Mouse (Mus musculus) NIH3T3 (cell line): ENCODE measurements around the gene Pskh1.

ENCODE experiments used
- DNase-seq: peaks from one replicate; pipeline ENCODE4 v3.0.0-alpha.2; 2012; ENCODE audit warnings: low read depth

Pskh1 gene

DNA sequence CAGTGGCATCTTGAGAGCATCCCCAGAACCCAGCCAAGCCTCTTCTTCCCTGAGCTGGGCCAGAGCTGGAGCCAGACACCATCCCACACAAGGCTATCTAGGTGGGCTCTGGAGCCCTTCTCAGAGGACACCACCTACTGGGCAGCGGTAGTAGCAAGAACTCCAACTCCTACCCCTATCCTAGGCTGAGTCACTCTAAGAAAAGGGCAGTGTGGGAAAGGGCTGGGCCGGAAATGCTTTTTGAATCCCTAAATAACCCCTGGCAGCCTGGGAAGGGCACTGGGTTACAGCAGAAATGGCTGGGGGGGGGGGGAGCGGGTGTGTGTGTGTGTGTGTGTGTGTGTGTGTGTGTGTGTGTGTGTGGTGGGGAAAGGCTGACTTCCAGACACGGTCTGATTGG, 57.6 kb downstream of the Pskh1 start:
- peak; percentile 51 for DNase-seq

- peak; percentile 18 for DNase-seq
Measured at GRCm38 (mm10) chr8:105959350-105959749, 59.1 kb downstream of the Pskh1 start.

DNA sequence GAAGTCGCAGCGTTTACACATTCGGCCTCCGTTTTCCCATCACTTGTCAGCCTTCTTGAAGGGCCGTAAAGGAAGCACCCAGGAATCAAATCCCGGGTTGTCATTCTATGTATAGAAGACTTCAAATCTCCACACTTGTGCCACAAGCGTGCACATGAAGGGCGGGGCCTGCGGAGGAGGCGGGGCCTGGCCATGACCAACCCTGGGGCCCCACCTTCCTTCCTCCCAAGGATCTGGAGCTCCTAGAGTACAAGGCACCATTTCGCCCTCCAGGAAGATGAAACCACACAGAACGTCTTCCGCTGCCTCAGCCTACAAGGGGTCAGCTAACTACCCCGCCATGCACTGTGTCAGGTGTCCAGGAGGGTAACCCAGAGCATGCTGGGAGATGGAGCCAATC, 60.9 kb downstream of the Pskh1 start:
- no peak for DNase-seq

- no peak for DNase-seq
Measured at GRCm38 (mm10) chr8:105961536-105961935, 61.3 kb downstream of the Pskh1 start.

GRCm38 (mm10) chr8:105964506-105965265, 64.4 kb downstream of the Pskh1 start:
- DNase-seq, result no peak

- DNase-seq, result peak; percentile 78
Measured at GRCm38 (mm10) chr8:105965266-105965904, 65.1 kb downstream of the Pskh1 start.

DNA sequence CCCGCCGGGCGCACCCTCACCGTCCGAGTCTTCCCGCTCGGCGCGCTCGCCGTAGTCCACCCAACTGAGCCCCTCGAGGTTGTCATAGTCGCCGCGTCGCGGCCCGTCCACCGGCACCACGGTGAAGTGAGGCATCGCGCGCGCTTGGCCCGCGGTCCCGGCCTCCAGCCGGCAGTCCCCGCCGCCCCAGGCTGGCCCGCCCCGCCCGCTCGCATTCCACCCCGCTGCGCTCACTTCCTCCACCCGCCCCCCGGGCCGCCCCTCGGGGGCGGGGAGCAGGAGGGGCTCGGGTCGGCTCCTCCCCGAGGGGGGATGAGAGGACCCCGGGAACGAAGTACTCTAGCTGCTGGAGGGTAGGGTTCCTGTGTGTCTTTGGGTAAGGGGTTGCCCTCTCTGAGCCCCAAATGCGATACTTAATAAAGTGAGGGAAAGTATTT, 65.7 kb downstream of the Pskh1 start, which contains the start of gene Slc12a4:
Gene Slc12a4, minus strand, starts transcription at position 193 of the 437 bp plus-strand sequence.
- DNase-seq, result peak; percentile 91

DNA sequence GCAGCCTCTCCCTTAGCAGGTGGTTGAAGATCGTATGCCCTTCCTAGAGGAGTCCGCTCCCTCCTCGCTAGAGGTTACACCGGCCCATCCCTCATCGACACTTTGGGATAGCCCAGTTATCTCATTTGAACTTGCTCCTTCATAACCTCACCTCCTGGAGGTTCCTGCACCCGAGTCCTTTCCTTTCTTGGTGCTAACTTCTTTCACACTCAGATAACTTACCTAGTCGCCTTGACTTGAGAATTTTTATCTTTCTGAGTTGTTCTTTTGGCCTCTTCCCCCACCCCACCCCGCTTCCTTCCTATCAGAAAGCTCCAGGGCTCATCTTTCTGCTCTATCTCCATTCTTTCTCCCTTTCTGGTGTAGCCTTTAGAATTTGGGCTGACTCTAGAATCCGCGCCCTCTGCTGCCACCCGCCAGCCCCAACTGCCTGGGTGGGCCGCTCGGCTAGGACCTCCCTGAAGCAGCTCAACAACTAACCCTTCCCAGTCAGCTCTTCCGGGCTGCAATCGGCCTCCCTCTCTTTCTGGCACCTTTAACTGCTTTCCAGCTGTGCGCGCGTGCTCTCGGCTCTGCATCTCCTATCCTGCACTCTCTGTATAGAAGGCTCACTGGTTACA, 66.6 kb downstream of the Pskh1 start:
- DNase-seq, result no peak

GRCm38 (mm10) chr8:105969367-105969766, 69.1 kb downstream of the Pskh1 start:
- no peak for DNase-seq

GRCm38 (mm10) chr8:105971019-105971720, 70.9 kb downstream of the Pskh1 start:
- no peak for DNase-seq

GRCm38 (mm10) chr8:105975363-105975762, 75.1 kb downstream of the Pskh1 start:
- peak; percentile 45 for DNase-seq

- DNase-seq, result no peak
Measured at GRCm38 (mm10) chr8:105979325-105979724, 79.1 kb downstream of the Pskh1 start, which contains the start of gene Dpep3. Gene Dpep3, minus strand, starts transcription at chr8:105979429.

GRCm38 (mm10) chr8:105981146-105981545, 80.9 kb downstream of the Pskh1 start:
- DNase-seq, result peak; percentile 22
